Mouse (Mus musculus) neutrophil, adult 59 days (primary cell): ENCODE measurements around the gene P2ry2. TPM values are rescaled to one million over a fixed set of nuclear protein-coding genes. Genes with fewer than 3 reads are reported as not detected.

Source experiments
- total RNA-seq, 2 experiments: library from RNA; stranded (reverse); gene quantifications; 1 replicate in 1 of 2; 2 replicates in 1 of 2; pipeline ENCODE4 v1.2.4; 2023

The P2ry2 gene
- 10 to 100 TPM; 10.8 to 17.5 TPM for total RNA-seq

DNA sequence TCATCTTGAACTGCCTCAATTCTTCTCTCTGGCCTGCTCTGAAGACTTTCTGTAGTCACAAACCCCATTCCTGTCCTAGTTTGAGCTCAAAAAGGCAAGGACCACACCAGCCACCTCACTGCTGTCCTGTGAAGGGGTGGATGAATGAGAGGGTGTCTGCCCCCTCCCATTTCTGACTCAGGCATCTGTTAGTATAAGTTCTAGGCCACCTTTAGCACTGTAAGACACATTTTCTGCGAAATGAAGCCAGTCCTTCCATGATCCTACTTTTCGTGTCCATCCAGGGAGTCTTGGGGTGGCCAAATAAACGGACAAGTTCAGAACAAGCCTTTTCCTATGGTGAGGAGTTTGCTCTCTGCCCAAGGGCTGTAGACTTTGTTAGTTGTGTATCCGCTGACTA lies at the start of gene P2ry2:
P2ry2 (minus strand) TSS at position 326 of the 400 bp plus-strand sequence.

DNA sequence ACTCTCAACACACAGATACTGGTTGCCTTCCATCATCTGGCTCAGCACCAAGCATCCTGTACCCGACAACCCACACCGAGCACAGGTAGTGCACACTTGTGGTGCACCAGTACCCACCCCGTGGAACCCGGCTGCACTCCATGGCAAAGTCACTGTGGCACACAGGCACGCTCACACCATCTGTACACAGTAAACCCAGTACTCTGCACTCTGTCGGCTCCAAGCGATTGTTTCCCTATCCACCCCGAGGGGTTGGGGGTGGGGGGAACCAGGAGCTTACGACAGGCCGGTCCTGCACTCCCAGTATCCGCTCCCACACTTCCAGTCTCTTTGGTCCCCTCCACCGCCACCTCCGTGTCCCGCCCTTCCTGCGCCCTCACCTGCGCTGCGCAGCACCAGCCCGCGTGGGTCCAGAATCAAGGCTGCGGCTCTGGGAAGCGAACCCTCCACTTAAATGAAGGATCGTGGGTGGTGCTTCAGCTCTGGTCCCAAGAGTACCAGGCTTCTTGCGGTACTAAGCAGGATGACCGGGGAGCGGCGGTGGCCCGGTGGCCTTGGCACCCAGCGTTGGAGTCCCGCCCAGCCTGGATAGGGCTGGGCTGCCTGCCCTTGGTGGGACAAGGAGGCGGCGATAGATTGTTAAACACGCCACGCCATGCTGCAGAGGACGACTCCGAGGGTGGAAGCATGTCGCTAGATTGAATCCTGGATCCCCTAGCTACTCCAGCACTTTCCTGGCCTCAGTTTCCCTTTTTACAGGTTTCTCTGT lies 38.3 kb downstream of the P2ry2 start, which contains the start of gene P2ry6:
P2ry6 (minus strand) TSS at position 515 of the 769 bp plus-strand sequence.

Other genes with a start within 250 kb of the P2ry2 start
- gene Relt, start 149.4 kb downstream of the P2ry2 start, total RNA-seq = 10 to 100 TPM; 69.3 to 73.7 TPM
- gene Arhgef17, start 80.8 kb downstream of the P2ry2 start, total RNA-seq = under 1 TPM; 0.46 to 0.67 TPM
- 1 to 10 TPM; 6.0 to 7.4 TPM for gene P2ry6, start 38.2 kb downstream of the P2ry2 start, total RNA-seq
- gene Fchsd2, start 80.0 kb upstream of the P2ry2 start, total RNA-seq = 10 to 100 TPM; 18.6 to 21.0 TPM